Comparison of ENCODE assay signal across 26 mouse cellular contexts in the genomic region with DNA sequence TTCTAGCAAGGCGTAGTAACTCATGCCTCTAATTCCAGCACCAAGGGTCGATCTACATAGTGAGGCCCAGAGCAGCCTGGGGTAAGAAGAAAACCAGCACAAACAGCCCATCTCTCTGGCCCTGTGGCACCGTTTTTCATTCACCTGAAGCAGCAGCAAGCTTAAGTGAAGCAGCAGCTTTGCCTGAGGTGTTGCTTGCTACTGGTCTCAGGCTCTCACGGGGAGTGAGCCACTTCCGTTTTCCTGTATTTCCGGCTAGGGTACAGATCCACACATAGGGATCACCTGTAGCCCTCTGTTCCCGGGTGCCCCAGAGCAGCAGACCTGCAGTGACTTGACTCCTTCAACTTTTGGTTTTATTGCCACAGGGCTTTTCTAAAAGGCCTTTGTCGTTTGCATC.
DNase-seq lines count a peak whose midpoint lies in the region; ATAC-seq and TF ChIP-seq lines count a peak whose summit lies in the region.
"Had no signal": no experiment of that assay in that cellular context is flagged by ENCODE, and none has a peak within 500 bp of the region (broad histone marks: within the 10 kb centered on the region; RNA-seq: fewer than 3 reads in every experiment).

No protein-coding gene starts in this region.

- no peaks in the 10 kb centered on the region for H3K36me3 ChIP-seq in forebrain, postnatal 0 days (ENCODE audit: insufficient read depth)
- no peaks in the 10 kb centered on the region for H3K36me3 ChIP-seq in forebrain, embryonic 14.5 days (ENCODE audit: control insufficient read depth, insufficient read depth, low read length)
- H3K36me3 ChIP-seq in midbrain, embryonic 15.5 days (replicated peaks) = no peaks in the 10 kb centered on the region
- H3K36me3 ChIP-seq in midbrain, embryonic 10.5 days = no peaks in the 10 kb centered on the region
- H3K36me3 ChIP-seq: forebrain, embryonic 15.5 days; heart, embryonic 15.5 days; hindbrain, embryonic 12.5 days; limb, embryonic 15.5 days; liver, embryonic 13.5 days had no signal

- H3K27me3 ChIP-seq in forebrain, postnatal 0 days (ENCODE audit: insufficient read depth, low read length) = no peaks in the 10 kb centered on the region
- no peaks in the 10 kb centered on the region for H3K27me3 ChIP-seq in forebrain, embryonic 14.5 days (replicated peaks; ENCODE audit: control insufficient read depth, insufficient read depth, low read length)
- no peaks in the 10 kb centered on the region for H3K27me3 ChIP-seq in midbrain, embryonic 15.5 days (replicated peaks)
- no peaks in the 10 kb centered on the region for H3K27me3 ChIP-seq in midbrain, embryonic 10.5 days (ENCODE audit: low read depth, poor library complexity, severe bottlenecking)
- H3K27me3 ChIP-seq: forebrain, embryonic 15.5 days; heart, embryonic 15.5 days; hindbrain, embryonic 12.5 days; kidney, embryonic 15.5 days; limb, embryonic 15.5 days; liver, embryonic 13.5 days had no signal

- ATAC-seq in forebrain, postnatal 0 days = no peak
- ATAC-seq in forebrain, embryonic 14.5 days = no peak
- ATAC-seq in midbrain, embryonic 15.5 days (replicated peaks) = no peak
- peak; percentile 17 for ATAC-seq in CD4-positive, CD25-positive, alpha-beta regulatory T cell, adult 4 months
- no peak for ATAC-seq in erythroid progenitor cell, adult 5-6 weeks (replicated peaks; ENCODE audit: low FRiP score, poor library complexity, severe bottlenecking)
- ATAC-seq: forebrain, embryonic 15.5 days; lung, postnatal 0 days had no signal

- peaks cover 6% of the 10 kb centered on the region; the same call in 1 of the 2 replicates for H3K4me1 ChIP-seq in forebrain, postnatal 0 days (ENCODE audit: insufficient read depth)
- H3K4me1 ChIP-seq in forebrain, embryonic 14.5 days (ENCODE audit: control insufficient read depth, insufficient read depth, low read length) = 0 out of 2 replicates have a peak, but pooled peaks cover 7% of the 10 kb centered on the region
- H3K4me1 ChIP-seq in midbrain, embryonic 15.5 days = peaks cover 17% of the 10 kb centered on the region
- H3K4me1 ChIP-seq in midbrain, embryonic 10.5 days = no peaks in the 10 kb centered on the region
- H3K4me1 ChIP-seq: liver, embryonic 13.5 days had no signal

- peak; percentile 8 for DNase-seq in forebrain, postnatal 0 days
- no peak for DNase-seq in forebrain, embryonic 14.5 days (ENCODE audit: low spot score)
- DNase-seq in midbrain, embryonic 10.5 days (ENCODE audit: low spot score) = no peak
- peak; percentile 50 for DNase-seq in thymus, postnatal 14 days
- no peak for DNase-seq in adrenal gland, postnatal 36 days
- DNase-seq: adrenal gland, adult 2 months; cerebellum, adult 8-10 months; cerebellum, postnatal 25 days; heart, postnatal 36 days; kidney, adult 18-20 months; kidney, postnatal 25 days; liver, embryonic 13.5 days; lung, adult 18-20 months; lung, postnatal 4 days; right cerebral cortex, postnatal 4 days had no signal

- no peak overlapping the region for H3K4me2 ChIP-seq in forebrain, postnatal 0 days (ENCODE audit: low read depth)
- no peak overlapping the region for H3K4me2 ChIP-seq in forebrain, embryonic 14.5 days (ENCODE audit: low read length)
- no peak overlapping the region for H3K4me2 ChIP-seq in midbrain, embryonic 15.5 days
- H3K4me2 ChIP-seq: forebrain, embryonic 15.5 days; heart, embryonic 15.5 days; hindbrain, embryonic 12.5 days; kidney, embryonic 15.5 days; limb, embryonic 15.5 days; liver, embryonic 13.5 days had no signal

- no peaks in the 10 kb centered on the region for H3K9me3 ChIP-seq in forebrain, postnatal 0 days (ENCODE audit: low read length)
- no peaks in the 10 kb centered on the region for H3K9me3 ChIP-seq in forebrain, embryonic 14.5 days (replicated peaks; ENCODE audit: control insufficient read depth, low read length)
- H3K9me3 ChIP-seq in midbrain, embryonic 15.5 days = no peaks in the 10 kb centered on the region
- no peaks in the 10 kb centered on the region for H3K9me3 ChIP-seq in midbrain, embryonic 10.5 days (replicated peaks)
- H3K9me3 ChIP-seq: forebrain, embryonic 15.5 days; heart, embryonic 10.5 days; heart, embryonic 15.5 days; hindbrain, embryonic 12.5 days; kidney, embryonic 15.5 days; limb, embryonic 15.5 days; liver, embryonic 13.5 days; megakaryocyte, embryonic 14.5 days had no signal

- 79% methylated on average over 8 of the region's 8 CpGs for WGBS in forebrain, postnatal 0 days
- WGBS in forebrain, embryonic 14.5 days = 84% methylated on average over 8 of the region's 8 CpGs
- WGBS in midbrain, embryonic 15.5 days = 81% methylated on average over 8 of the region's 8 CpGs
- 83% methylated on average over 8 of the region's 8 CpGs for WGBS in midbrain, embryonic 10.5 days

- no peak for TF ChIP-seq CTCF in forebrain, postnatal 0 days (IDR thresholded peaks at IDR 0.05; ENCODE audit: low read depth)

- H3K4me3 ChIP-seq in forebrain, postnatal 0 days (ENCODE audit: low read depth, low read length) = no peak overlapping the region
- H3K4me3 ChIP-seq in forebrain, embryonic 14.5 days (ENCODE audit: low read depth, low read length) = no peak overlapping the region
- no peak overlapping the region for H3K4me3 ChIP-seq in midbrain, embryonic 15.5 days
- no peak overlapping the region for H3K4me3 ChIP-seq in midbrain, embryonic 10.5 days
- H3K4me3 ChIP-seq: forebrain, embryonic 15.5 days; heart, embryonic 10.5 days; heart, embryonic 15.5 days; hindbrain, embryonic 12.5 days; kidney, embryonic 15.5 days; limb, embryonic 15.5 days; liver, embryonic 13.5 days; megakaryocyte, embryonic 14.5 days had no signal

- H3K27ac ChIP-seq in forebrain, postnatal 0 days (ENCODE audit: low read depth, low read length) = no peak overlapping the region
- H3K27ac ChIP-seq in forebrain, embryonic 14.5 days (ENCODE audit: low read depth, low read length) = no peak overlapping the region
- peak overlapping the region; percentile 61 for H3K27ac ChIP-seq in midbrain, embryonic 15.5 days
- H3K27ac ChIP-seq in midbrain, embryonic 10.5 days (replicated peaks) = no peak overlapping the region
- H3K27ac ChIP-seq: forebrain, embryonic 15.5 days; heart, embryonic 10.5 days; kidney, embryonic 15.5 days; limb, embryonic 15.5 days; liver, embryonic 13.5 days had no signal

- H3K9ac ChIP-seq in forebrain, postnatal 0 days = no peak overlapping the region
- no peak overlapping the region for H3K9ac ChIP-seq in forebrain, embryonic 14.5 days (ENCODE audit: low read length)
- H3K9ac ChIP-seq in midbrain, embryonic 15.5 days = no peak overlapping the region
- H3K9ac ChIP-seq: forebrain, embryonic 15.5 days; heart, embryonic 15.5 days; hindbrain, embryonic 12.5 days; kidney, embryonic 15.5 days; limb, embryonic 15.5 days; liver, embryonic 13.5 days had no signal

Comparison
In these comparisons a context has a peak if more than half of its experiments do, and no peak if none do; other contexts are left out.
1. DNase-seq: peak in forebrain, postnatal 0 days (single experiment) and thymus, postnatal 14 days (single experiment); none in forebrain, embryonic 14.5 days (single experiment), midbrain, embryonic 10.5 days (single experiment) and adrenal gland, postnatal 36 days (0 of 2).